Mouse (Mus musculus) ES-Bruce4 (cell line): ENCODE results near the gene H2afx.

Source experiments
- EP300 ChIP-seq: IDR thresholded peaks from 2 replicates; pipeline ENCODE4 v1.6.1; 2011; ENCODE audit warnings: low read depth, low read length; ENCODE audit not compliant: insufficient read depth
- POLR2A ChIP-seq: IDR thresholded peaks from one replicate; pipeline ENCODE4 v1.8.1; 2011; ENCODE audit warnings: low read length; ENCODE audit not compliant: insufficient read depth

GRCm38 (mm10) chr9:44338574-44338973, 4.1 kb downstream of the H2afx start:
- TF ChIP-seq POLR2A (no peak), EP300 (no peak)
